Mouse (Mus musculus): ENCODE measurements around the gene Plac1.

Plac1 gene

GRCm38 (mm10) chrX:53046911-53047310 lies 193.0 kb downstream of the Plac1 start:
- in situ Hi-C loops (cut with MboI): no loop called here

GRCm38 (mm10) chrX:53046033-53046432 lies 193.9 kb downstream of the Plac1 start:
- in situ Hi-C loops (cut with MboI): no loop called here

GRCm38 (mm10) chrX:53045187-53045903 lies 194.6 kb downstream of the Plac1 start:
- in situ Hi-C loops (cut with MboI): no loop called here

GRCm38 (mm10) chrX:53041006-53041405 lies 198.9 kb downstream of the Plac1 start:
- in situ Hi-C loops (cut with MboI): no loop called here

- in situ Hi-C loops (cut with MboI): no loop called here
These were observed 199.8 kb downstream of the Plac1 start for GRCm38 (mm10) chrX:53040138-53040537.

- in situ Hi-C loops (cut with MboI): no loop called here
These were observed 200.3 kb downstream of the Plac1 start for GRCm38 (mm10) chrX:53039651-53040050.

GRCm38 (mm10) chrX:53038194-53038593 lies 201.7 kb downstream of the Plac1 start:
- in situ Hi-C loops (cut with MboI): no loop called here

GRCm38 (mm10) chrX:53029559-53029958 lies 210.4 kb downstream of the Plac1 start:
- in situ Hi-C loops (cut with MboI): no loop called here

- in situ Hi-C loops (cut with MboI): no loop called here
These were observed 214.3 kb downstream of the Plac1 start for GRCm38 (mm10) chrX:53025471-53026223.

- in situ Hi-C loops (cut with MboI): loop anchor here (25.0 kb wide), 1 partner anchor 238 kb away; the partner anchor contains the start of genes Fam122b and Fam122c
These were observed 215.6 kb downstream of the Plac1 start for GRCm38 (mm10) chrX:53024268-53024667.

- in situ Hi-C loops (cut with MboI): loop anchor here (25.0 kb wide), 1 partner anchor 239 kb away; the partner anchor contains the start of genes Fam122b and Fam122c
These were observed 216.9 kb downstream of the Plac1 start for GRCm38 (mm10) chrX:53023021-53023420.

Measured in mature B cell (primary cell).